Mouse (Mus musculus): Measurements from ENCODE around the gene Fpr3. TPM values are rescaled to one million over a fixed set of nuclear protein-coding genes. Genes with fewer than 3 reads are reported as not detected.
A peak's percentile ranks its signal among the peaks of the same experiment; 100 is the strongest.

Gene Fpr3
- polyA plus RNA-seq, 1 experiment = not detected

GRCm38 (mm10) chr17:17849906-17850712, 37.5 kb upstream of the Fpr3 start:
- Histone ChIP-seq H3K4me3 (ENCODE audit: insufficient read depth, low read length) (no peak overlapping the region), H3K4me1 (ENCODE audit: control insufficient read depth, insufficient read depth, low read length) (0 out of 2 replicates have a peak, but pooled peaks cover 2% of the 10 kb centered on the region), H3K27ac (ENCODE audit: insufficient read depth, low read depth, low read length) (no peak overlapping the region)
- TF ChIP-seq CTCF (IDR thresholded peaks at IDR 0.05; ENCODE audit: low read depth, low read length) = no peak

GRCm38 (mm10) chr17:17855064-17855838, 32.4 kb upstream of the Fpr3 start, which contains the start of gene Has1:
Gene Has1, minus strand, starts transcription at chr17:17855205.
- Histone ChIP-seq H3K4me3 (ENCODE audit: insufficient read depth, low read length) (no peak within 1 kb of the TSS), H3K4me1 (ENCODE audit: control insufficient read depth, insufficient read depth, low read length) (peaks cover 8% of the 10 kb centered on the region; the same call in 1 of the 2 replicates), H3K27ac (ENCODE audit: insufficient read depth, low read depth, low read length) (no peak within 1 kb of the TSS)
- TF ChIP-seq CTCF (IDR thresholded peaks at IDR 0.05; ENCODE audit: low read depth, low read length) = no peak
- no peak for TF ChIP-seq POLR2A (IDR thresholded peaks at IDR 0.05; ENCODE audit: borderline replicate concordance, low read depth, low read length)

GRCm38 (mm10) chr17:17856612-17857011, 31.0 kb upstream of the Fpr3 start:
- Histone ChIP-seq H3K27ac (ENCODE audit: insufficient read depth, low read depth, low read length) (no peak overlapping the region), H3K4me3 (ENCODE audit: insufficient read depth, low read length) (no peak overlapping the region), H3K4me1 (ENCODE audit: control insufficient read depth, insufficient read depth, low read length) (peaks cover 8% of the 10 kb centered on the region; the same call in 1 of the 2 replicates)
- TF ChIP-seq POLR2A (IDR thresholded peaks at IDR 0.05; ENCODE audit: borderline replicate concordance, low read depth, low read length) (no peak), CTCF (IDR thresholded peaks at IDR 0.05; ENCODE audit: low read depth, low read length) (no peak)

- no peak overlapping the region for H3K4me3 ChIP-seq (ENCODE audit: insufficient read depth, low read length)
- H3K27ac ChIP-seq (ENCODE audit: insufficient read depth, low read depth, low read length) = no peak overlapping the region
- H3K4me1 ChIP-seq (ENCODE audit: control insufficient read depth, insufficient read depth, low read length) = peaks cover 12% of the 10 kb centered on the region
- no peak for TF ChIP-seq CTCF (IDR thresholded peaks at IDR 0.05; ENCODE audit: low read depth, low read length)
- TF ChIP-seq POLR2A (IDR thresholded peaks at IDR 0.05; ENCODE audit: borderline replicate concordance, low read depth, low read length) = no peak
Observed at GRCm38 (mm10) chr17:17857446-17857845, 30.2 kb upstream of the Fpr3 start.

- no peak overlapping the region for H3K4me3 ChIP-seq (ENCODE audit: insufficient read depth, low read length)
- peaks cover 21% of the 10 kb centered on the region for H3K4me1 ChIP-seq (ENCODE audit: control insufficient read depth, insufficient read depth, low read length)
- H3K27ac ChIP-seq (ENCODE audit: insufficient read depth, low read depth, low read length) = no peak overlapping the region
- TF ChIP-seq POLR2A (IDR thresholded peaks at IDR 0.05; ENCODE audit: borderline replicate concordance, low read depth, low read length) = no peak
- no peak for TF ChIP-seq CTCF (IDR thresholded peaks at IDR 0.05; ENCODE audit: low read depth, low read length)
Observed at GRCm38 (mm10) chr17:17860110-17860509, 27.5 kb upstream of the Fpr3 start.

GRCm38 (mm10) chr17:17862360-17862759, 25.3 kb upstream of the Fpr3 start:
- TF ChIP-seq CTCF (IDR thresholded peaks at IDR 0.05; ENCODE audit: low read depth, low read length) = no peak
- no peak for TF ChIP-seq POLR2A (IDR thresholded peaks at IDR 0.05; ENCODE audit: borderline replicate concordance, low read depth, low read length)
- Histone ChIP-seq H3K4me3 (ENCODE audit: insufficient read depth, low read length) (no peak overlapping the region), H3K27ac (ENCODE audit: insufficient read depth, low read depth, low read length) (no peak overlapping the region), H3K4me1 (ENCODE audit: control insufficient read depth, insufficient read depth, low read length) (peaks cover 37% of the 10 kb centered on the region)

- H3K4me3 ChIP-seq (ENCODE audit: insufficient read depth, low read length) = no peak overlapping the region
- peaks cover 56% of the 10 kb centered on the region for H3K4me1 ChIP-seq (ENCODE audit: control insufficient read depth, insufficient read depth, low read length)
- TF ChIP-seq CTCF (IDR thresholded peaks at IDR 0.05; ENCODE audit: low read depth, low read length) = no peak
- TF ChIP-seq POLR2A (IDR thresholded peaks at IDR 0.05; ENCODE audit: borderline replicate concordance, low read depth, low read length) = no peak
- H3K27ac ChIP-seq (ENCODE audit: insufficient read depth, low read depth, low read length) = peak overlapping the region; percentile 41
Observed at GRCm38 (mm10) chr17:17865168-17865567, 22.5 kb upstream of the Fpr3 start.

- no peak for TF ChIP-seq POLR2A (IDR thresholded peaks at IDR 0.05; ENCODE audit: borderline replicate concordance, low read depth, low read length)
- no peak for TF ChIP-seq CTCF (IDR thresholded peaks at IDR 0.05; ENCODE audit: low read depth, low read length)
- peak overlapping the region; percentile 63 for H3K27ac ChIP-seq (ENCODE audit: insufficient read depth, low read depth, low read length)
- H3K4me3 ChIP-seq (ENCODE audit: insufficient read depth, low read length) = peak overlapping the region; percentile 33
- peaks cover 65% of the 10 kb centered on the region for H3K4me1 ChIP-seq (ENCODE audit: control insufficient read depth, insufficient read depth, low read length)
Observed at GRCm38 (mm10) chr17:17866801-17867469, 20.7 kb upstream of the Fpr3 start.

GRCm38 (mm10) chr17:17870892-17871550, 16.6 kb upstream of the Fpr3 start:
- TF ChIP-seq POLR2A (IDR thresholded peaks at IDR 0.05; ENCODE audit: borderline replicate concordance, low read depth, low read length) (no peak), CTCF (IDR thresholded peaks at IDR 0.05; ENCODE audit: low read depth, low read length) (no peak)
- H3K4me1 ChIP-seq (ENCODE audit: control insufficient read depth, insufficient read depth, low read length) = peaks cover 52% of the 10 kb centered on the region
- no peak overlapping the region for H3K4me3 ChIP-seq (ENCODE audit: insufficient read depth, low read length)
- peak overlapping the region; percentile 92 for H3K27ac ChIP-seq (ENCODE audit: insufficient read depth, low read depth, low read length)

Measured in bone marrow macrophage, adult 2 months (primary cell).